Mouse (Mus musculus): ENCODE results near the gene Nectin3.

- TF ChIP-seq TAL1 (conservative IDR thresholded peaks at IDR 0.05; ENCODE audit: low read depth, low read length) = no peak
- no peak for TF ChIP-seq CTCF (IDR thresholded peaks at IDR 0.05; ENCODE audit: low read depth, low read length)
- no peak for TF ChIP-seq GATA2 (IDR thresholded peaks at IDR 0.05; ENCODE audit: borderline replicate concordance, low read depth, low read length)
- no peak for TF ChIP-seq POLR2AphosphoS5 (IDR thresholded peaks at IDR 0.05; ENCODE audit: insufficient replicate concordance, low read depth, low read length)
- TF ChIP-seq GATA1 (IDR thresholded peaks at IDR 0.05; ENCODE audit: borderline replicate concordance, low read length) = no peak
Observed at GRCm38 (mm10) chr16:46531023-46531422, 32.7 kb upstream of the Nectin3 start.

Data from G1E (cell line).